Mouse (Mus musculus) kidney, postnatal 0 days (tissue): ENCODE results near the gene Cpsf6. TPM values are rescaled to one million over a fixed set of nuclear protein-coding genes. Genes with fewer than 3 reads are reported as not detected.

Experiments
- ATAC-seq: fragments of 200-750 bp; cut with Nextera tagmentation; replicated peaks from 2 replicates; pipeline ENCODE4 v1.8.0; 2017; ENCODE audit warnings: low read depth, moderate number of reproducible peaks, moderate TSS enrichment, moderate library complexity; ENCODE audit not compliant: low FRiP score
- DNase-seq: peaks from one replicate; pipeline ENCODE4 v3.0.0-alpha.2; 2016; ENCODE audit warnings: low spot score
- H3K27ac ChIP-seq: fragments of 300-500 bp; sonication (generic); 2 replicates; pipeline ENCODE4 v1.5.1; 2014; ENCODE audit warnings: mild to moderate bottlenecking
- H3K27me3 ChIP-seq: fragments of 300-500 bp; sonication (generic); 2 replicates; pipeline ENCODE4 v1.6.1; 2014; ENCODE audit warnings: low read length, mixed read lengths; ENCODE audit not compliant: insufficient read depth
- H3K36me3 ChIP-seq: fragments of 300-500 bp; sonication (generic); 2 replicates; pipeline ENCODE4 v1.6.1; 2014; ENCODE audit warnings: low read length, mixed read lengths; ENCODE audit not compliant: insufficient read depth
- H3K4me1 ChIP-seq: fragments of 300-500 bp; sonication (generic); replicated peaks from 2 replicates; pipeline ENCODE4 v1.6.1; 2014; ENCODE audit warnings: antibody characterized with exemption, low read length, mixed read lengths; ENCODE audit not compliant: insufficient read depth
- H3K4me2 ChIP-seq: fragments of 300-500 bp; sonication (generic); 2 replicates; pipeline ENCODE4 v1.6.1; 2014; ENCODE audit warnings: mild to moderate bottlenecking, low read length, moderate library complexity, mixed read lengths
- H3K4me3 ChIP-seq: fragments of 300-500 bp; sonication (generic); replicated peaks from 2 replicates; pipeline ENCODE4 v1.5.1; 2014; ENCODE audit warnings: low read depth, low read length
- H3K9ac ChIP-seq: fragments of 300-500 bp; sonication (generic); 2 replicates; pipeline ENCODE4 v1.6.1; 2014; ENCODE audit warnings: low read depth, low read length
- H3K9me3 ChIP-seq: fragments of 300-500 bp; sonication (generic); replicated peaks from 2 replicates; pipeline ENCODE4 v1.6.1; 2016; ENCODE audit warnings: low read length, inconsistent platforms, mixed read lengths
- CTCF ChIP-seq: IDR thresholded peaks from 2 replicates; pipeline ENCODE4 v1.5.1; 2016; ENCODE audit warnings: antibody characterized with exemption, low read depth, mild to moderate bottlenecking, moderate library complexity
- WGBS: fragments of 180-500 bp; shearing (Covaris S2); extraction: QIAGEN DNeasy Blood & Tissue Kit; methylation state at CpG from one replicate; pipeline ENCODE4 v1.1.7; 2014; 5-methylcytosine and 5-hydroxymethylcytosine counted together
- polyA plus RNA-seq: library from polyadenylated mRNA; unstranded; fragments of >200 nt; fragmentation: Nextera tagmentation; extraction: Ambion mirVana; gene quantifications from 2 replicates; pipeline ENCODE4 v1.2.1, GENCODE M21; 2015

Gene Cpsf6
- polyA plus RNA-seq, 1 experiment from 2014 or later: 111 TPM

GRCm38 (mm10) chr10:117405526-117406282 is 25.9 kb upstream of the Cpsf6 start:
- Histone ChIP-seq H3K9ac (no peak overlapping the region), H3K36me3 (no peaks in the 10 kb centered on the region), H3K27me3 (no peaks in the 10 kb centered on the region), H3K4me3 (no peak overlapping the region), H3K27ac (no peak overlapping the region), H3K9me3 (no peaks in the 10 kb centered on the region), H3K4me2 (no peak overlapping the region), H3K4me1 (no peaks in the 10 kb centered on the region)
- WGBS: 72% methylated on average over 6 of the region's 6 CpGs
- no peak for DNase-seq
- TF ChIP-seq CTCF: no peak
- ATAC-seq: no peak

- H3K9ac ChIP-seq: no peak overlapping the region
- H3K9me3 ChIP-seq: no peaks in the 10 kb centered on the region
- no peaks in the 10 kb centered on the region for H3K36me3 ChIP-seq
- H3K27me3 ChIP-seq: no peaks in the 10 kb centered on the region
- H3K4me1 ChIP-seq: no peaks in the 10 kb centered on the region
- DNase-seq (no peak), ATAC-seq (no peak)
- H3K4me3 ChIP-seq: no peak overlapping the region
- TF ChIP-seq CTCF: no peak
- WGBS: 88% methylated on average over 6 of the region's 6 CpGs
- no peak overlapping the region for H3K27ac ChIP-seq
- H3K4me2 ChIP-seq: no peak overlapping the region
These were observed 24.6 kb upstream of the Cpsf6 start for GRCm38 (mm10) chr10:117404384-117404783.

- no peak for DNase-seq
- 60% methylated on average over 15 of the region's 15 CpGs for WGBS
These were observed 23.6 kb upstream of the Cpsf6 start for GRCm38 (mm10) chr10:117403344-117403953.

GRCm38 (mm10) chr10:117402403-117403333 is 22.9 kb upstream of the Cpsf6 start:
- peak; percentile 79 for TF ChIP-seq CTCF
- Histone ChIP-seq H3K9me3 (no peaks in the 10 kb centered on the region), H3K36me3 (no peaks in the 10 kb centered on the region), H3K4me2 (no peak overlapping the region), H3K27ac (no peak overlapping the region), H3K4me3 (no peak overlapping the region), H3K9ac (no peak overlapping the region), H3K4me1 (no peaks in the 10 kb centered on the region), H3K27me3 (no peaks in the 10 kb centered on the region)
- no peak for ATAC-seq
- 71% methylated on average over 20 of the region's 20 CpGs for WGBS
- DNase-seq: peak; percentile 63

More at GRCm38 (mm10) chr10:117403344-117403953, 23.6 kb upstream of the Cpsf6 start:
- H3K27me3 ChIP-seq: no peaks in the 10 kb centered on the region
- no peaks in the 10 kb centered on the region for H3K9me3 ChIP-seq
- no peaks in the 10 kb centered on the region for H3K4me1 ChIP-seq
- TF ChIP-seq CTCF: no peak
- no peak overlapping the region for H3K27ac ChIP-seq
- H3K4me3 ChIP-seq: no peak overlapping the region
- no peak overlapping the region for H3K9ac ChIP-seq
- ATAC-seq: no peak
- no peaks in the 10 kb centered on the region for H3K36me3 ChIP-seq
- no peak overlapping the region for H3K4me2 ChIP-seq

GRCm38 (mm10) chr10:117401364-117401763 is 21.5 kb upstream of the Cpsf6 start:
- H3K4me2 ChIP-seq: no peak overlapping the region
- no peak for TF ChIP-seq CTCF
- WGBS: 83% methylated on average over 4 of the region's 4 CpGs
- H3K9me3 ChIP-seq: no peaks in the 10 kb centered on the region
- H3K36me3 ChIP-seq: no peaks in the 10 kb centered on the region
- DNase-seq (no peak), ATAC-seq (no peak)
- no peaks in the 10 kb centered on the region for H3K4me1 ChIP-seq
- no peak overlapping the region for H3K27ac ChIP-seq
- H3K4me3 ChIP-seq: no peak overlapping the region
- no peaks in the 10 kb centered on the region for H3K27me3 ChIP-seq
- no peak overlapping the region for H3K9ac ChIP-seq
